Mouse (Mus musculus): ENCODE results near the gene Slc38a1. TPM values are rescaled to one million over a fixed set of nuclear protein-coding genes. Genes with fewer than 3 reads are reported as not detected.

The Slc38a1 gene
- total RNA-seq, 2 experiments from 2014 or later: 78.7 to 80.0 TPM

- DNase-seq (ENCODE audit: low spot score in 2 of 2): peak in 1 of 2 experiments; percentile 7
These were observed 74.3 kb downstream of the Slc38a1 start for GRCm38 (mm10) chr15:96568271-96568982.

GRCm38 (mm10) chr15:96566850-96567271 lies 75.9 kb downstream of the Slc38a1 start:
- no peak for DNase-seq (ENCODE audit: low spot score in 2 of 2)

- DNase-seq (ENCODE audit: low spot score in 2 of 2): no peak
These were observed 78.9 kb downstream of the Slc38a1 start for GRCm38 (mm10) chr15:96563852-96564251.

- no peak for DNase-seq (ENCODE audit: low spot score in 2 of 2)
These were observed 80.2 kb downstream of the Slc38a1 start for GRCm38 (mm10) chr15:96562521-96562920.

- no peak for DNase-seq (ENCODE audit: low spot score in 2 of 2)
These were observed 82.0 kb downstream of the Slc38a1 start for GRCm38 (mm10) chr15:96560576-96561298.

- DNase-seq (ENCODE audit: low spot score in 2 of 2): peak; percentile 45 to 83
These were observed 90.9 kb downstream of the Slc38a1 start for GRCm38 (mm10) chr15:96551569-96552380.

GRCm38 (mm10) chr15:96551107-96551506 lies 91.6 kb downstream of the Slc38a1 start:
- DNase-seq (ENCODE audit: low spot score in 2 of 2): no peak

GRCm38 (mm10) chr15:96548363-96548762 lies 94.3 kb downstream of the Slc38a1 start:
- DNase-seq (ENCODE audit: low spot score in 2 of 2): no peak

- peak; percentile 47 to 83 for DNase-seq (ENCODE audit: low spot score in 2 of 2)
These were observed 95.2 kb downstream of the Slc38a1 start for GRCm38 (mm10) chr15:96547256-96548195.

- DNase-seq (ENCODE audit: low spot score in 2 of 2): peak; percentile 50 to 61
These were observed 99.4 kb downstream of the Slc38a1 start for GRCm38 (mm10) chr15:96543181-96543828.

- DNase-seq (ENCODE audit: low spot score in 2 of 2): no peak
These were observed 100.6 kb downstream of the Slc38a1 start for GRCm38 (mm10) chr15:96542135-96542534.

- no peak for DNase-seq (ENCODE audit: low spot score in 2 of 2)
These were observed 105.4 kb downstream of the Slc38a1 start for GRCm38 (mm10) chr15:96537272-96537671.

GRCm38 (mm10) chr15:96536412-96536811 lies 106.3 kb downstream of the Slc38a1 start:
- no peak for DNase-seq (ENCODE audit: low spot score in 2 of 2)

GRCm38 (mm10) chr15:96527686-96528085 lies 115.0 kb downstream of the Slc38a1 start:
- DNase-seq (ENCODE audit: low spot score in 2 of 2): no peak

- DNase-seq (ENCODE audit: low spot score in 2 of 2): no peak
These were observed 118.4 kb downstream of the Slc38a1 start for GRCm38 (mm10) chr15:96524239-96524738.

Other genes starting within 250 kb of the Slc38a1 start
- 10 to 100 TPM; 49.2 to 52.3 TPM for gene Scaf11, start 182.1 kb downstream of the Slc38a1 start, total RNA-seq (2021)
- 10 to 100 TPM; 52.6 to 57.4 TPM for gene Slc38a2, start 56.8 kb upstream of the Slc38a1 start, total RNA-seq (2021)

All from layer of hippocampus, postnatal 14 days (tissue).